Mouse (Mus musculus): ENCODE results near the gene Acacb.

Acacb gene

GRCm38 (mm10) chr5:114269499-114269898, 123.2 kb downstream of the Acacb start:
- no peak for DNase-seq (ENCODE audit: low spot score in 2 of 2)

- DNase-seq (ENCODE audit: low spot score in 2 of 2): no peak
Observed at GRCm38 (mm10) chr5:114269984-114270383, 123.6 kb downstream of the Acacb start.

- no peak for DNase-seq (ENCODE audit: low spot score in 2 of 2)
Observed at GRCm38 (mm10) chr5:114273693-114274402, 127.5 kb downstream of the Acacb start, which contains the start of gene Foxn4. Gene Foxn4 (minus strand): TSS chr5:114273807.

- DNase-seq (ENCODE audit: low spot score in 2 of 2): no peak
Observed at GRCm38 (mm10) chr5:114275339-114275738, 129.0 kb downstream of the Acacb start.

GRCm38 (mm10) chr5:114275991-114276390, 129.7 kb downstream of the Acacb start:
- no peak for DNase-seq (ENCODE audit: low spot score in 2 of 2)

GRCm38 (mm10) chr5:114279382-114280143, 133.2 kb downstream of the Acacb start:
- no peak for DNase-seq (ENCODE audit: low spot score in 2 of 2)

GRCm38 (mm10) chr5:114282346-114282745, 136.0 kb downstream of the Acacb start:
- no peak for DNase-seq (ENCODE audit: low spot score in 2 of 2)

GRCm38 (mm10) chr5:114284604-114285397, 138.5 kb downstream of the Acacb start:
- DNase-seq (ENCODE audit: low spot score in 2 of 2): no peak

GRCm38 (mm10) chr5:114285398-114285700, 139.0 kb downstream of the Acacb start:
- DNase-seq (ENCODE audit: low spot score in 2 of 2): no peak

GRCm38 (mm10) chr5:114286102-114286501, 139.8 kb downstream of the Acacb start:
- no peak for DNase-seq (ENCODE audit: low spot score in 2 of 2)

GRCm38 (mm10) chr5:114286872-114287571, 140.7 kb downstream of the Acacb start:
- DNase-seq (ENCODE audit: low spot score in 2 of 2): no peak

GRCm38 (mm10) chr5:114288396-114288795, 142.1 kb downstream of the Acacb start:
- DNase-seq (ENCODE audit: low spot score in 2 of 2): no peak

- no peak for DNase-seq (ENCODE audit: low spot score in 2 of 2)
Observed at GRCm38 (mm10) chr5:114288874-114289273, 142.5 kb downstream of the Acacb start, which contains the start of gene Myo1h. Gene Myo1h (plus strand): TSS chr5:114289166.

- DNase-seq (ENCODE audit: low spot score in 2 of 2): no peak
Observed at GRCm38 (mm10) chr5:114290004-114290403, 143.7 kb downstream of the Acacb start.

- no peak for DNase-seq (ENCODE audit: low spot score in 2 of 2)
Observed at GRCm38 (mm10) chr5:114296693-114297631, 150.6 kb downstream of the Acacb start.

- DNase-seq (ENCODE audit: low spot score in 2 of 2): no peak
Observed at GRCm38 (mm10) chr5:114298212-114298894, 152.0 kb downstream of the Acacb start.

GRCm38 (mm10) chr5:114299156-114299855, 153.0 kb downstream of the Acacb start:
- no peak for DNase-seq (ENCODE audit: low spot score in 2 of 2)

GRCm38 (mm10) chr5:114299883-114300610, 153.7 kb downstream of the Acacb start:
- DNase-seq (ENCODE audit: low spot score in 2 of 2): no peak

All from spleen, postnatal 4 days (tissue).